Mouse (Mus musculus) testis, postnatal 14 days (tissue): Measurements from ENCODE around the gene Zfand3.

ENCODE experiments used
- DNase-seq: peaks from one replicate; pipeline ENCODE4 v3.0.0; 2021; ENCODE audit warnings: low spot score

The Zfand3 gene

DNA sequence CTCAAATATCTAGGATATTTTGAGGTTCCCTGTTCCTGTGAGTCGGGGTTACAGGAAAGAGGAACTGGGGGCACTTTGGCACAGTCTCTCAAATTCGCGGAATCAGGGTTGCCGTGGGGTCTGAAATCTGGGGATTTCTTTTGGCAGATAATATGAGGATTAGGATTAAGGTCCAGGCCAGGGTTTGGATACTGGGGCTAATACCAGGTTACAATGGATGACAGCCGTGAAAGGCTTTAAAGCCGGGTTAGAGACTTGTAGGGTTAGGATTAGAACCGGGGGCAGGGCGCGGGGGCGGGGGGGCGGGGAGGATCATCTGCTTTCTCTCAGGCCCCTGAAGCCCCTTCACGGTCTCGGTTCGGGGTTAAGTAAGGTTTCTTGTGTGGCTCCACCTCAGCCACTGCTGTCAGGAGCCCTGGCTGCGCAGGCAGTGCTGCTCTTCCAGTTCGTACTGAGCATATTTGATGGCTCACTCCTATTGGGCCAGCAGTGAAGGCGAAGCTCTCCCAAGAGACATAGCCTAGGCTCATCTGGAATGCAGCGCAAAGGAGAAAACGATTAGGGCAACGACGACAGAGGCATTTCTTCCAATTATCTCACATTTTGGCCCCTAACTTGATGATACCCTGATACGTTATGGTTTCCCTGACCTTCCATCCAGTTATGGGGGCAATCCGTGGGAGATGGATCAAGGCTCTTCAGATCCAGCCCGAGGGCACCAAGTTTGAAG lies 5.8 kb upstream of the Zfand3 start:
- DNase-seq = no peak

DNA sequence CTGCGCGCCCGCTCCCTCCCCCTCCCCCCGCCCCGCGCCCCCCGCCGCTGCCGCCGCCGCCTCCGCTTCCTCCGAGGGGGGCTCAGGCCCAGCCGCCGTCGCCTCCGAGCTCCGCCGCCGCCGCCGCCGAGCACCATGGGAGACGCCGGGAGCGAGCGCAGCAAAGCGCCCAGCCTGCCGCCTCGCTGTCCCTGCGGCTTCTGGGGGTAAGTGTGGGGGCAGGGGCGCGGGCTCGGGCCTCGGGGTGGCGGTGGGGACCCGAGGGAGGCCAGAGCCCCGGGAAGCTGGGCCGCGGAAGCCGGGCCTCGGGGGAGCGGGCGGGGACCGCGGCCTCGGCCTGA lies 540 bp downstream of the Zfand3 start:
- DNase-seq = no peak

DNA sequence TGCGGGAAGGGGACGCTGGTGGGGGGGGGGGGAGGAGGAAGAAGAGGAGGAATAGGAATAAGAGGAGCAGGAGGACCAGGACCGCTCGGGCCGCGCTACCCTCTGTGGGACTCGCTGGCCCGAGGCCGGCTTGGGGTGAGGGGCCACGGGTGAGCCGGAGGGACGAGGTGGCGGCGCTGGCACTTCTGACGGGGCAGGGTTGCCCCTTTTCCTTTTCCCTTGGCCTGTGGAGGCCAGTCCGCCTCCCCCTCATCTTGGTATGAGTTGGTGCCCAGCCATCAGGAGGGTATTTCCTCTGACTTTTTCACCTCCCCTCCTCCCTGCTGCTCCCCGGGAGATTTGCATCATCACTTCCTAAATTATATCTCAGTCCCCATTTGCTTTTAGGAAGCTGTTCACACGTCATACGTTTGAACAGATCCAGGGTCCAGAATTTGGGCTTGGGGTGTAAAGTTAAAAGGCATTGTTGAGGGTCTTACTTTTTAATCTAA lies 963 bp downstream of the Zfand3 start:
- peak; percentile 53 for DNase-seq

DNA sequence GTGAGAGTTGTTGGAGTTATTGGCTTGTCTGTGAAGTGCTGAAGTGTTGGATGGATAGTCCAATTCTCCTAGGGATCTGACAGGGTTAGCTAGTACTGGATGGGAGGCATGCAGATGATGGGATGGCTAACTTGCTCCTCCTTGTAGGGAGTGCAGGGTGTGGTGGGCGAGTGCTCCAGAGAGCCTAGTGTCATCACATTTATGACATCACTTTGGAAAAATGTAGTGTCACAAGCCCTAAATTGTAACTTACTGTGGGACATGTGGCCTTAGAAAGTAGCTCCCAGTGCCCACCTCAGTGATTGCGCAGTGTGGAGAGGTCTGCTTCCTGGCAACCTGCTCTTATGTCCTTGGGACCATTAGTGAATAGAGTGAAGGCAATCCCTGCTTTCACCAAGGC lies 2.3 kb downstream of the Zfand3 start:
- DNase-seq = no peak

DNA sequence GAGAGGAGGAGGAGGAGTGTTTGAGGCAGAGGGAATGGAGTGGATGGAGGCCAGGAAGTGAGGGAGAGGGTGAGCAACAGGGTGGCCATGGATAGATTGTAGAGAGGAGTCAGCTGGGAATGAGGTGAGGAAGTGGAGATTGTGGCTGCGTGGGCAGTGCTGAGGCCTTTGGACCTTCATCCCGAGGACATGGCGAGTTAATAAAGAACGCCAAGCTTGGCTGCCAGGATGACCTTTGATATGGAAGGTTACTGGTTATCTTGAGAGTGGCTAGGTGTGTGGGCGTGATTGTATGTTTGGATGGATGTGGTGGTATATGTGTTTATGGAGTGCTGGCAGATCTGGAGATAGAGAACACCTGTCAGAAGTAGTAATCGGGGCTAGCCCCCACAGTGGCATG lies 3.4 kb downstream of the Zfand3 start:
- DNase-seq = no peak

DNA sequence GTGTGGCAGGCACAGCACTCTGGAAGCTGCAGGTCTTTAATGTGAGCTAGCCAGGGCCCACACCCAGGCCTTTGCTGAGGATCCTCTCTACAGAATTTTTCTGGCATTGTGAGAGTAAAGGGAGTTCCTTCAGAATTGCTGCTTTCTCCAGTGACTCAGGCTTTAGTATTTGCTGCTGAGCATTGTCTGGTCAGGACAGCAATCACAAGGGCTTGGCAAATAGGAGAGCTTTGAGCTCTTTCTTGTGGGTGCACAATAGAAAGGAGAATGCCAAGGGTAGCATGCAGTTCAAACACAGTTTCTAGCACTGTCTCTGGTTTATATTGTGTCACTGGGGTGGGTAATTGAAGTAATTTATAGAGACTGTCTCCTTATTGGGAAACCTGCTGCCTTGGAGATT lies 3.9 kb downstream of the Zfand3 start:
- DNase-seq = no peak

DNA sequence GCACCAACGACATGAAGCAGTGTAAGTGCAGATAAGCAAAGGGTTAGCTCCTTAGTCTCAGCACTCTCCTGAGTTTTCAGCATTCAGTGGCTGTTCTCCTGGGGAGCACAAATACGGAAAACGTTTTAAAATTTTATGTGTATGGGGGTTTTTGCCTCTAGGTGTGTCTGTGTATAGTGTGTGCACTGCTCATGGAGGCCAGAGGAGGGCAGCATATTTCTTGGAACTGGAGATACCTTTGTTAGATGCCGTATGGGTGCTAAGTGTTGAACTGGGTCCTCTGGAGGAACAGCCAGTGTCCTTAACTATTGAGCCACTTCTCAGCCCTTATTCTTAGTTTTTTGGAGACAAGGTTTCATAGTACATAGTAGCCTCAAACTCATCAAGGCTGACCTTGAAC lies 10.1 kb downstream of the Zfand3 start:
- no peak for DNase-seq

DNA sequence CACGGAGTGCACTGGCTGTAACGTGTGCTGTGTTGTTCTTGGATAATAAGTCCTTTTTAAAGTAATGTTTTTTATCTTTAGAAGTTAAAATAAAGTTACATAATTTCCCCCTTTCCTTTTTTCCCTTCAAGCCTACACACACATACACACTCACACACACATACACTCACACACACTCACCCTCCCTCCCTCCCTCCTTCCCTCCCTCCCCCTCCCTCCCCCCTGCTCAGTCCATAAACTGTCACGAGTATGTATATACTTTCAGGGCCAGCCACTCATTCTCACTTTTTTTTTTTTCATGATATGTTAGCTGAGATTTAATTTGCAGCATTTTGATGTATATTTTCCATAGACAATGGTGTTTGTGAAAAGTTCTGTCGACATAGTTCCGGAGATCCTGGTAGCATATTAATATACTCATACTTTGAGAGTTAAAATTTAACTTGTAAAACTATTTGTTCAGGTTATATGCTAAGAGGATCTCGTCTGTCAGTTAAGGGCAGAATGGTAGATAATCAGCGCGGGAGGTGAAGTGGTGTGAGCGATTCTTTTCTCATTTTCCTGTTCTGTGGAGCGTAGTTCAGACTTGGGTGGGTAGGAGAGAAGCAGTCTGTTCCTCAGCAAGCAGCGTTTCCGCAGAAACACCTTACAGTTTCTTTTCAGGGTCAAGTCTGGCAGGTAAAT lies 14.5 kb downstream of the Zfand3 start:
- DNase-seq = no peak

DNA sequence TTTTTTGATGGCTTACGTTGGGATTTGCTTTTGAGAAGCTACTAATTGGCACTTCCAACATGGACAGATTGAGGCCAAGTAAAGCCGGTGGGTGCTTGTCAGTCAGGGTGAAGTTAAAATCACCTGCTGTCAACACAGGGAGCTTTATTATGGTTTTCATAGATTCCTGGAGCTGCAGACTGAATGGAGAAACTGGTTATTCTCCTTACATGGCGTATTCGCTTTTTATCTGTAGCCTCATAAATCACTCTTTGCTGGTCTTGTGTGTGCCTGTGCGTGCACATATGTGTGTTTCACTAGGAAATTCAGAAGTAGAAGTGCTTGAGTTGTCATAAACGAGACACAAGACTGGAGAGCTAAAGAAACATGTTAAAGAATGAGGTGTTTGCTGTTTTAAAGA lies 15.4 kb downstream of the Zfand3 start:
- no peak for DNase-seq

DNA sequence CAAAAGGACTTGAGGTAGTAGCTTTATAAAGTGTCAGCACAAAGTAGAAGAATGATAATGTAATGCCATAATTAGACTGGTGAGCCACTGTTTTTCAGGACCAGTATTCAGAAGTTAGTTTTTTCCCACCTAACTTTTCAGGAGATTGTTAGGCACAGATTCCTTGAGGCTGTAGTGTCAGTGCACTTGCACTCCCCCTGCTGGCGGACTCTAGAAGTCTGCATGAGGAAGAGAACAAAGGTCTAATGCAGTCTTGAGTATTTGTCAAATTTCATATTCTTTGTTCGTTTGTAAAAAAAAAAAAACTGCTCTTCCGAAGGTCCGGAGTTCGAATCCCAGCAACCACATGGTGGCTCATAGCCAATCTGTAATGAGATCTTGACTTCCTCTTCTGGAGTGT lies 20.1 kb downstream of the Zfand3 start:
- DNase-seq = peak; percentile 27

DNA sequence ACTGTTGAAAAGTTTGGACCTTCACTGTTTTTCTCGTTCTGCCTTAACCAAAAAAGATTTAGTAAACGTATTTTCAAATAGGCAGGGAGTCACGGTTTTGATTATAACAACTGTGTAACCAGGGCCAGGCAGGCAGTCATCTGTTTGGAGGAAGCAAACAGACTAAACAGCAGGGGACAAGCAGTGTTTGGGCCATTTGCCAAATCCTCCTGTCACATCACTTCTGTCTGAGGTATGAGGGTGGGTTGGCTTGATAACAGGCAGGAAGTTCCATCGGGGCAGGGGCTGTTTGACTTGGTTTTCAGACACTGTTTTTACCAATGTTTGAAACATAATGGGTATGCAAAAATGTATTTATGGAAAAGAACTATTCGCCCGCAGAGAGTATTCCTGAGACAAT lies 22.1 kb downstream of the Zfand3 start:
- no peak for DNase-seq

DNA sequence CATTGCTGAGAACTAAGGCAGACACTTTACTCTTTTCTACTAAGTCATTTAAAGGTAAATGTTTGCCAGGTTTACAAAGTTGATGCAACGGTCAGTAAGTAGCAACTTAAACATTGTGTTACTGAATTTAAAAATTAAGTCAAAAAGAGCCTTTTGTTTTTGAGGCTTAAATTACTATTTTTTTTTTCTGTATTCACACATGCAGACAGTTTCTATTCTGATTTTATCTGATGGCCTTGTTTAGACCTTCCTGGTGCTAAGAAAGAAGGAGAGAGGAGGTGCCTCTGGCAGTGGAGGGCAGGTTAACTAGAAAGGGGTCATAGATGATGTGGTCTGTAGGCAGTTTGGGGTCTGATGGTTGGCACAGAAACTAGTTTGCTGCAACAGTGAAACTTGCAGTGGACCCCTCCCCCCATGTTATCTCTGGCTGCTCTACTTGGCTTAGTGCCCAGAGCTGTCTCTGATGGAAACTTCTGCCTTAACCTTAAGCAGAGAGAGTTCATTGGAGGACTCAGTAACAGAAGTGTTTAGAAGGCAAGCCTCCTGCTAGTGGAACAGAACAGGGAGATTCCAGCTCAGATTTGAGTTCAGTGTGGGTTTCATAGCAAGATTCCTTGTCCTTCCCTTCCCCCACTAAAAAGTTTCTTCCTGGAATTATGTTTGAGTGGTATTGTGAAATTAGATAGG lies 23.0 kb downstream of the Zfand3 start:
- DNase-seq = peak; percentile 65

DNA sequence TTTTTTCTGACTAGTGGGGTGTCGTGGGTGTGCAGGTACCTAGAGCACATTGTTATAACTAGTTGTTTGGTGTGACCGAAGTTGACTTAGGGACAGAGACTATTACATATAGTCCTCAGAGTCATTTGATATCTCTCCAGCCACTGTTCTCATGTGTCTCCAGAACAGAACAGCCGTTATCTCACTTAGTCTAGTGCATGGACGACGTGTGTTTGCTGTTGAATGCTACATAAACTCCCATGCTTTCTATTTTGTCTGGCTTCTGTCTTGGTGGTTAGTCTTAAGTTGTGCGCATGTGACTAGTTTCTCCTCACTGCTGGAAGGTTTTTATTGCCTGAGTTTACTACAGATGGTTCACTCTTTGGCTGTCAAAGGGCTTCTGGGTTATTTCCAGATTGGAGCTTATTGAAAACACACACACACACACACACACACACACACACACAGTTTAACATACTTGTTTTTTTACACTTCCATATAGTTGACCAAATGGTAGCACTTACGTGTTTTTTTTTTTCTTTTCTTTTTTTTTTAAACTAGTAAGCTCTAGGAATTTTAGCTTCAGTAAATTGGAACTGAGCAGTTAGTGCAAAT lies 25.2 kb downstream of the Zfand3 start:
- no peak for DNase-seq

DNA sequence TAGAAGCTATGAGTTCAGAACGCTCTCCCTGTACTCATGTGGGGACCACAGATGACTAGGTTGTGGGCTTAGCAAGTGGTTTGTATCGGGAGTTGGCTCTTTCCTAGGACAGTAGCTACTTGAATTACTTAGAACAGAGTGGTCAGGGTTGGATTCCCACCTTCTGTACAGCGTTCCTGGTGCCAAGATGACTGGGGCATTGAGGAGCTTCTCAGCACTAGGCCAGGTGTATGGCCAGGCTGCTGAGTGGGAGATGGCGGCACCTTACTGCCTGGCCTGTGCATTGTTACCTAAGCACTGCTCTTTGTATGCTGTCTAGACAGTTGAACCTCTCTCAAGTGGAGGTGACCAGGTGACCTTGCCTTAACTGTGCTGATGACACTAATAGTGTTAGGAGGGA lies 28.3 kb downstream of the Zfand3 start:
- DNase-seq = no peak

DNA sequence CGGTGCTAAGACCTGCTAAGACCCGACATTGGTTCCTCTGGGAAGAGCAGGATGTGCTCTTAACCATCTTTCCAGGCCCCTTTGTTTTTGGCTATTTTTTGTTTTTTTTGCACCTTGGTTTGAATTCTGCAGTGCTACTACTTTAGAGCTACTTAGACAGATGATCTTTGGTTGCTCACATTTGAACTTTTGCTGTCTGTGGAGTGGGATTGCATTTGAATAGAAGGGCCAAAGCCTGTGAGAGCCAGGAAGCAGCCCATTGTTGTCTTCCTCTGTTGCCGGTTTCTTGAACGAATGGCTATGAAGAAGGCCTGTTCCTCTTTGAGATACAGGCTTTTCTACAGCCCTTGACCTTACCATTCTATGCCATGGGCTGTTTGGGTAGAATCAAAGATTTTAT lies 29.5 kb downstream of the Zfand3 start:
- no peak for DNase-seq

DNA sequence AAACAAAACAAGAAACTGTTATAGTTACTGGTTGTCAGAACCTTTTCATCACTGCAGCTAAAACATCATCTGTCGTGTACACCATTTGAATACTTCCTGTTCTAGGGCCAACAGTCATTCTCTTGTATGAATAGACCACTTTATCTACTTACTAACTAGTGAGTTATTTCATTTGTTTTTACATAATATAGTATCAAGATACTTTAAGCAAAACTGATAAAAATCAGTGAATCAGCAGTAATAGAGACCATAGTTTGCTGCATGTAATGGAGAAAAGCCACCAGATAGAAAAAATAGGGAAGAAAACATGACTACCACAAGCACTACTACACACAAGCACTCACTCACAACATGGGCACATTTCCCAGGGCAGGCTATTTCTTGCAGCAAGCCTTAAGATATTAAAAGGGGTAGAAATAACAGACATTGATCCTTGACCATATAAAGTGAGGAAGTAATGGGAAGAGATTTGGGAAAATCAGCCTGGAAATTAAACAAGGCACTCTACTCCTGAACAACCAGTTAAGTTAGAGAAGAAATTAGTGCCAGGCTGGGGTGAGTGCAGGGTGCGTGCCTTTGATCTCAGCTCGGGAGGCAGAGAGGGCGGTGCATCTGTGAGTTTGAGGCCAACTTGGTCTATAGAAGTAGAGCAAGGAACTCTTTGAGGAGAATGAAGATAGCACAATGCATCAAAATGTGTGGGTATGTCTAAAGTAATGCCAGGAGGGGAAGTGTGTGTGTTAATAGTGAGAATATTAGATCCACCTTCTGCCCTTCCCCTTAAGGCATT lies 30.9 kb downstream of the Zfand3 start:
- DNase-seq = no peak

DNA sequence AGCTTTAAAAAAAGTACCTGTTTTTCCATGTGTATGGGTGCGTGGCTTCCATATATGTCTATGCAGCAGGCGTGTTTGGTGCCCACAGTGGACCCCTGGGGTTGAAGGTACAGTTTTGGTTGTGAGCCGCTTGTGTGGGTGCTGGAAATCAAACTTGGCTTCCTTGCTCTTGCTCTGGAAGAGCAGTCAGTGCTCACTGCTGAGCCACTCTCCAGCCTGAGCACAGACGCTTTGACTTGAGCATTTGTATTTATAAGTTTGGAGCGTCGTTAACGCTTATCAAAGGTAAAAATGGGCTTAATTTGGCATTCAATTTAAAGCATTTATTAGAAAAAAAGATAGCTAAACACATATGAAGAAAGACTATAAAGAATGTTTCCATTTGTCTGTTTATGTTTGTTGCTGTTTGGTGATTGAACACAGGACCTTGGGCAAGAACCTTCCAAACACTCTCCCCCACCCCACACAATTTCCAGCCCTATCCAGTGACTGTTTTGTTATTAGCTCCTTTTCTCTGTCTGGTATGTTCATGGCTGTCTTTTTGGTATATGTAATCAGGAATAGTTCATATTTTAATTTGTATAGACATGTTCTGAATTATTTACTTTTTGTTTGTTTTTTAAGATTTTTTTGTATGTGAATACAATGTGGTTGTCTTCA lies 38.8 kb downstream of the Zfand3 start:
- no peak for DNase-seq

DNA sequence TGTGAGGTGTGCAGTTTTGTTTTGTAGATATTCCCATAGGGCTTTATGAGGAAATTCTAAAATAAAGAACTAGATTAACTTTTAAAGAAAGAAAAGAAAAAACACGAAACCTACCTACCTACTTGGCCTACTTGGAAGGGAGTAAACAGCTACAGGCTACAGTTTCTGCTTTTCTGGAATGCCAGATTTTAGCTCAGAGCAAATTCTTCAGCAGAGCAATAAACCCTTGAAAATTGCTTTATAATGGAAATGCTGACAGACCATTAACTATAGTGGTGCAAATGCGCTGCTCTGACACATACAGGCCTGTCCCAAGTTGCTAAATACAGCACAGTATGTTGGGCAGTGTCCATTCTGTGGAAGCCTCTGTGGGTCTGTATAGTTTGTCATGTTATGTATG lies 40.6 kb downstream of the Zfand3 start:
- no peak for DNase-seq

DNA sequence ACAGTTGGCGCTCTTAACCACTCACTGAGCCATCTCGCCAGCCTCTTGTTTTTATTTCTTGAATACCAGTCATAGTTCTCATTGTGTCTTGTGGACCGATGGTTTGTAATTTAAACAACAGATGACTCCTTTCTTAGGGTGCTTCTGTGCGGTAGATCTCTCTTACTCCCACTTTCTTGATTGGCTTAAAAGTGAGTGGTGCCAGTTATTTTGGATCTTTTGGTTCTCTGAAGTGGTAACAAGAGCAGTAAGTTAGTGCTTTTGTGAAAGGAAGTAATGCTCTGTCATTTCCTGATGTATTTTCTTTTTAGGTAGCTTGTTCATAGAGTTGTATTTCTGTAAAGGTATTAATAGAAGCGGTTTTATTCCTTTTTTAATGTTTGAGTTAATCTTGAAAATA lies 42.1 kb downstream of the Zfand3 start:
- no peak for DNase-seq

DNA sequence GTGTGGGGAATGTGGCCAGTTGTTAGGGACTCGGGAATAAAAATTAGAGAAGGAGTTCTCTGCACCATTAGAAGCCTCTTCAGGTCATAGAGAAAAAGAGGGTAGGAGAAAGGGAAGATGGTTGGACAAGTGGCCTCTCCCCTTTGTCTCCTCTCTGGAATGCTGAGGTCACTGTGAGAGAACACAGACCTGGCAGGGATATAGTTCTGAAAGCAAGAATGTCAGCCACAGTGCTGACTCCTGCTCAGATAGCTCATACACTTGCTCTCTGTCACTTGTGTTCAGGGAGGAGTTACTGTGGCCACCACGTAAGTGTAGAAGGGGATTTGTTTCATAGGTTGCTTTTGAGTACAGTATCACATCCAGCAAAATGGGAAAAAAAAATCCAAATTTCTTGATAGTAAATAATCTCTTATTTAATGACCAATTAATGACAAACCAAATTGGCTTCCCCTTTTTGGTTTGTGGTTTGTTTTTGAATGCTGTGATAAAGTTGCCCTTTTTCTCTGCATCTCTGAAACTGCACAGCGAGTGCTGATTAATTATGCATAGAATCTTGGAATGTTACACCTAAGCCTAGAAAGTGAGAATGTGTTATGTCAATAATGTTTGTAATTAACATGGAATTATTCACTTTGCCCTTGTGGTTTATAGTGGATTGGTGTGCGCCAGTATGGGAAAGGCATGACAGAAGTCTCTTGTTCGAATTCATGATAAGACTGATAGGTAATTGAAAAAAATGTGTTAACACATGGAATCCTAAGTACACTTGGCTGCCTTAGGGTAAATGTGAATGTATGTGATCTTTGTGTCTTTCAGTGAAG lies 47.2 kb downstream of the Zfand3 start:
- no peak for DNase-seq

DNA sequence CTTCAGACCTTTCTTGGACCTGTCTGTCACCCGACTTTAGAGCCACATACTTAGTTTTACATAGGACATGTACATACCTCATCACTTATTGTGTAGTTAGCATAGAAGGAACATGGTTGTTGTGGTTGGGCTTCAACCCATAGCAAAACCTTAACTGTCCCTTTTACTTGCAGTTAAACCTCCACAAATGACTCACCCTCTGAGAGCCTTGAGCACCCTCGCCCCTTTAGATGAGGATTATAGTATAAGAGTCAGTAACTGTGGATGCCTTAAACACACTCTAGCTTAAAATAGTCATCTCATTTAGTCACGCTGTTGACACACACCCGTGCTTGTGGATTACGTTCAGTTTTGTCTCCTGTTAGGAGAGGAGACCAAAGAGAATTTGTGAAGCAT lies 47.8 kb downstream of the Zfand3 start:
- DNase-seq = no peak
